Comparison of ENCODE assay signal across 8 mouse cellular contexts in the genomic region with DNA sequence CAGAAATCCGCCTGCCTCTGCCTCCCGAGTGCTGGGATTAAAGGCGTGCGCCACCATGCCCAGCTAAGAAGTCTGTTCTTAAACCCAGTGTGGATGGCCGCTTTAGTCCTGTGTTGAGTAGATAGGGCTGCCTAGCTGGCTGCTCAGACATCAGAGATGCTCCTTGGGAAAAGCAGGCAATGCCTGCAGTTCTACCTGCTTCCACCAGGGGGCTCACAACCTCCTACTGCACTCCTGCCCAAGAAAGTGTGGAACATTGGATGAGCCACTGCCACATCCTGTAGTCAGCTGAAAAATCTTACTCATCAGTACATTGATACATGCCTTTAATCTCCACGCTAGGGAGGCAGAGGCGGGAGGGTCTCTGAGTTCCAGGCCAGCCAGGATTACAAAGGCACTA. TPM values are rescaled to one million over a fixed set of nuclear protein-coding genes. Genes with fewer than 3 reads are reported as not detected.
DNase-seq lines count a peak whose midpoint lies in the region; ATAC-seq and TF ChIP-seq lines count a peak whose summit lies in the region.

No protein-coding gene starts in this region.

- H3K36me3 ChIP-seq in G1E (replicated peaks), result peaks cover 46% of the 10 kb centered on the region
- H3K36me3 ChIP-seq in forebrain, postnatal 0 days (ENCODE audit: insufficient read depth), result peaks cover 48% of the 10 kb centered on the region

- 55% methylated on average over 7 of the region's 7 CpGs for WGBS in forebrain, postnatal 0 days
- WGBS in lung, adult 2 months, result 44% methylated on average over 7 of the region's 7 CpGs

- peak; percentile 59 for DNase-seq in G1E (ENCODE audit: low spot score)
- peak; percentile 88 for DNase-seq in cerebellum, adult 11-12 months
- DNase-seq in forebrain, postnatal 0 days, result peak; percentile 89
- peak; percentile 74 to 83 for DNase-seq in heart, postnatal 36 days
- peak; percentile 80 to 94 for DNase-seq in layer of hippocampus, adult 18-20 months (ENCODE audit: low spot score in 2 of 2)
- peak; percentile 75 for DNase-seq in lung, adult 2 months
- DNase-seq in thymus, postnatal 14 days, result peak; percentile 74

- peaks cover 39% of the 10 kb centered on the region for H3K27me3 ChIP-seq in G1E (ENCODE audit: insufficient read depth, low read length)
- no peaks in the 10 kb centered on the region for H3K27me3 ChIP-seq in forebrain, postnatal 0 days (ENCODE audit: insufficient read depth, low read length)

- intact Hi-C loops in heart, postnatal 36 days (cut with DNase I), result loop anchor here (1.0 to 5.0 kb wide), 3 partner anchors 63 to 512 kb away; a partner anchor contains a TSS

- no peak overlapping the region for H3K4me2 ChIP-seq in forebrain, postnatal 0 days (ENCODE audit: low read depth)

- no peak overlapping the region for H3K9ac ChIP-seq in forebrain, postnatal 0 days

- no peaks in the 10 kb centered on the region for H3K9me3 ChIP-seq in G1E (replicated peaks)
- no peaks in the 10 kb centered on the region for H3K9me3 ChIP-seq in forebrain, postnatal 0 days (ENCODE audit: low read length)

- peak; percentile 66 for ATAC-seq in G1E (ENCODE audit: extremely low read depth, insufficient number of reproducible peaks, low FRiP score, poor library complexity, severe bottlenecking)
- peak; percentile 71 for ATAC-seq in forebrain, postnatal 0 days
- ATAC-seq in neutrophil, adult 5-6 weeks (ENCODE audit: extremely low read depth, insufficient number of reproducible peaks, low FRiP score, poor library complexity, severe bottlenecking), result peak; percentile 61

- no peak for TF ChIP-seq POLR2A in lung, adult 2 months (IDR thresholded peaks at IDR 0.05; ENCODE audit: borderline replicate concordance, extremely low read depth, low read depth, low read length)

- peak; percentile 95 for TF ChIP-seq CTCF in G1E (IDR thresholded peaks at IDR 0.05; ENCODE audit: low read depth, low read length)
- TF ChIP-seq CTCF in forebrain, postnatal 0 days (IDR thresholded peaks at IDR 0.05; ENCODE audit: low read depth), result peak; percentile 96
- TF ChIP-seq CTCF in lung, adult 2 months (IDR thresholded peaks at IDR 0.05; ENCODE audit: insufficient read depth, low read length), result peak; percentile 95

- peaks cover 14% of the 10 kb centered on the region for H3K4me1 ChIP-seq in G1E (ENCODE audit: insufficient read depth, low read depth, low read length)
- no peaks in the 10 kb centered on the region; the same call in 1 of the 2 replicates for H3K4me1 ChIP-seq in forebrain, postnatal 0 days (ENCODE audit: insufficient read depth)
- H3K4me1 ChIP-seq in lung, adult 2 months (ENCODE audit: control insufficient read depth, insufficient read depth, low read length), result no peaks in the 10 kb centered on the region

- H3K4me3 ChIP-seq in G1E (ENCODE audit: low read depth, low read length), result no peak overlapping the region
- H3K4me3 ChIP-seq in forebrain, postnatal 0 days (ENCODE audit: low read depth, low read length), result no peak overlapping the region
- no peak overlapping the region for H3K4me3 ChIP-seq in lung, adult 2 months (replicated peaks; ENCODE audit: extremely low read depth, low read depth, low read length)

- peak overlapping the region; percentile 74; the same call in 1 of the 2 replicates for H3K27ac ChIP-seq in forebrain, postnatal 0 days (ENCODE audit: low read depth, low read length)

RNA-seq across cellular contexts. Expression of a gene that starts 2.5 kb away (rescaled TPM):
- not detected in 2 replicates for total RNA-seq in G1E (2014; fragmentation: Nextera tagmentation)
- total RNA-seq in G1E (2017), result 0.06 TPM in 1 of 2 replicates, not detected in the other
- polyA plus RNA-seq in G1E (2012), result not detected in 2 replicates
- 6.0 and 6.1 TPM in 2 replicates for total RNA-seq in forebrain, postnatal 0 days (2014; rRNA removed)
- polyA plus RNA-seq in forebrain, postnatal 0 days (2015; fragmentation: Nextera tagmentation; extraction: Ambion mirVana), result 3.9 and 4.3 TPM in 2 replicates
- total RNA-seq in heart, postnatal 36 days (2021), result 10 to 100 TPM; 61.0 to 62.5 TPM
- total RNA-seq in layer of hippocampus, adult 18-20 months (2021), result 100 to 1,000 TPM; 130 to 153 TPM
- 55.2 and 114 TPM in 2 replicates for polyA plus RNA-seq in lung, adult 2 months (2012; rRNA removed)
- 1.1 TPM in 1 of 2 replicates, not detected in the other for total RNA-seq in neutrophil, adult 5-6 weeks (2017)

RNA-seq across cellular contexts. Expression of a gene that starts 9.6 kb away (rescaled TPM):
- total RNA-seq in G1E (2014; fragmentation: Nextera tagmentation) (not detected in 2 replicates), G1E (2017) (0.98 TPM in 1 of 2 replicates, not detected in the other)
- polyA plus RNA-seq in G1E (2012), result 2.3 and 4.1 TPM in 2 replicates
- not detected in 2 replicates for total RNA-seq in forebrain, postnatal 0 days (2014; rRNA removed)
- polyA plus RNA-seq in forebrain, postnatal 0 days (2015; fragmentation: Nextera tagmentation; extraction: Ambion mirVana), result not detected in 2 replicates
- total RNA-seq in heart, postnatal 36 days (2021), result 1 to 10 TPM; 1.8 to 2.4 TPM
- total RNA-seq in layer of hippocampus, adult 18-20 months (2021), result 1 to 10 TPM; 5.0 to 8.7 TPM
- polyA plus RNA-seq in lung, adult 2 months (2012; rRNA removed), result 1.0 TPM in 1 of 2 replicates, not detected in the other
- total RNA-seq in neutrophil, adult 5-6 weeks (2017), result not detected in 2 replicates

RNA-seq across cellular contexts. Expression of a gene that starts 10.6 kb away (rescaled TPM):
- total RNA-seq in G1E (2014; fragmentation: Nextera tagmentation), result 40.8 and 46.1 TPM in 2 replicates
- 44.1 and 48.8 TPM in 2 replicates for total RNA-seq in G1E (2017)
- polyA plus RNA-seq in G1E (2012), result 108 and 115 TPM in 2 replicates
- total RNA-seq in forebrain, postnatal 0 days (2014; rRNA removed), result 69.0 and 86.2 TPM in 2 replicates
- polyA plus RNA-seq in forebrain, postnatal 0 days (2015; fragmentation: Nextera tagmentation; extraction: Ambion mirVana), result 177 and 209 TPM in 2 replicates
- 100 to 1,000 TPM; 218 to 222 TPM for total RNA-seq in heart, postnatal 36 days (2021)
- 100 to 1,000 TPM; 123 to 127 TPM for total RNA-seq in layer of hippocampus, adult 18-20 months (2021)
- polyA plus RNA-seq in lung, adult 2 months (2012; rRNA removed), result 168 and 205 TPM in 2 replicates
- total RNA-seq in neutrophil, adult 5-6 weeks (2017), result 24.1 and 29.8 TPM in 2 replicates

RNA-seq across cellular contexts. Expression of a gene that starts 12.9 kb away (rescaled TPM):
- total RNA-seq in G1E (2014; fragmentation: Nextera tagmentation) (43.3 and 50.9 TPM in 2 replicates), G1E (2017) (11.4 and 12.0 TPM in 2 replicates)
- 45.3 and 69.1 TPM in 2 replicates for polyA plus RNA-seq in G1E (2012)
- total RNA-seq in forebrain, postnatal 0 days (2014; rRNA removed), result 89.7 and 90.1 TPM in 2 replicates
- 93.6 and 107 TPM in 2 replicates for polyA plus RNA-seq in forebrain, postnatal 0 days (2015; fragmentation: Nextera tagmentation; extraction: Ambion mirVana)
- 10 to 100 TPM; 18.7 to 22.1 TPM for total RNA-seq in heart, postnatal 36 days (2021)
- total RNA-seq in layer of hippocampus, adult 18-20 months (2021), result 100 to 1,000 TPM; 108 to 109 TPM
- 30.1 and 38.0 TPM in 2 replicates for polyA plus RNA-seq in lung, adult 2 months (2012; rRNA removed)
- 28.9 and 29.6 TPM in 2 replicates for total RNA-seq in neutrophil, adult 5-6 weeks (2017)

RNA-seq across cellular contexts. Expression of a gene that starts 44.7 kb away (rescaled TPM):
- total RNA-seq in G1E (2014; fragmentation: Nextera tagmentation) (not detected in 2 replicates), G1E (2017) (0.22 and 0.41 TPM in 2 replicates)
- polyA plus RNA-seq in G1E (2012), result not detected in 2 replicates
- 81.9 and 99.1 TPM in 2 replicates for total RNA-seq in forebrain, postnatal 0 days (2014; rRNA removed)
- polyA plus RNA-seq in forebrain, postnatal 0 days (2015; fragmentation: Nextera tagmentation; extraction: Ambion mirVana), result 24.7 and 28.1 TPM in 2 replicates
- under 1 TPM; 0.22 to 0.35 TPM for total RNA-seq in heart, postnatal 36 days (2021)
- 10 to 100 TPM; 29.6 to 36.9 TPM for total RNA-seq in layer of hippocampus, adult 18-20 months (2021)
- polyA plus RNA-seq in lung, adult 2 months (2012; rRNA removed), result 0.18 and 0.19 TPM in 2 replicates
- 0.23 TPM in 1 of 2 replicates, not detected in the other for total RNA-seq in neutrophil, adult 5-6 weeks (2017)
